Mouse (Mus musculus) CH12.LX (cell line): ENCODE measurements around the gene Bfsp2. TPM values are rescaled to one million over a fixed set of nuclear protein-coding genes. Genes with fewer than 3 reads are reported as not detected.

Source experiments
- DNase-seq: peaks from one replicate; pipeline ENCODE4 v3.0.0-alpha.2; 2013; ENCODE audit errors: extremely low read depth
- H3K27ac ChIP-seq: 2 replicates; pipeline ENCODE4 v1.5.1; 2012; ENCODE audit warnings: low read depth, mild to moderate bottlenecking, control low read depth, moderate library complexity; ENCODE audit not compliant: insufficient read depth
- H3K27me3 ChIP-seq: replicated peaks from 2 replicates; pipeline ENCODE3; 2012; ENCODE audit warnings: inconsistent platforms
- H3K36me3 ChIP-seq, 2 experiments: replicated peaks in 1 of 2; 2 replicates each; pipeline versions ENCODE3 to v1.6.1; 2012; ENCODE audit warnings: inconsistent platforms in 1 of 2, low read length in 1 of 2, mild to moderate bottlenecking in 1 of 2, mixed read lengths in 1 of 2, moderate library complexity in 1 of 2; ENCODE audit not compliant: control insufficient read depth in 1 of 2, insufficient read depth in 1 of 2
- H3K4me1 ChIP-seq, 2 experiments: 2 replicates each; pipeline ENCODE4 v1.6.1; 2012; ENCODE audit warnings: inconsistent platforms in 1 of 2, moderate library complexity in 1 of 2; ENCODE audit not compliant: insufficient read depth in 2 of 2, control insufficient read depth in 1 of 2
- H3K4me2 ChIP-seq: 2 replicates; pipeline ENCODE4 v1.6.1; 2012; ENCODE audit warnings: low read depth, mild to moderate bottlenecking, control low read depth; ENCODE audit not compliant: poor library complexity, insufficient read depth, severe bottlenecking
- H3K4me3 ChIP-seq, 3 experiments: fragments of 150-350 bp in 1 of 3; sonication (generic) in 1 of 3; replicated peaks in 1 of 3; 2 replicates each; pipeline versions ENCODE3 to v1.5.1; 2011 to 2012; ENCODE audit warnings: low read depth in 2 of 3, low read length in 2 of 3, mild to moderate bottlenecking in 2 of 3, moderate library complexity in 2 of 3, control low read depth in 1 of 3, improper control_type of control experiment in 1 of 3, inconsistent platforms in 1 of 3, mixed read lengths in 1 of 3; ENCODE audit not compliant: poor library complexity in 1 of 3
- H3K79me2 ChIP-seq: replicated peaks from 2 replicates; pipeline ENCODE4 v1.6.1; 2012; ENCODE audit warnings: mild to moderate bottlenecking, moderate library complexity; ENCODE audit not compliant: control insufficient read depth, poor library complexity, insufficient read depth, severe bottlenecking; ENCODE audit errors: extremely low read depth
- H3K9ac ChIP-seq: 2 replicates; pipeline ENCODE4 v1.6.1; 2012; ENCODE audit warnings: low read depth, mild to moderate bottlenecking, control low read depth, moderate library complexity; ENCODE audit not compliant: insufficient read depth
- H3K9me3 ChIP-seq: replicated peaks from 2 replicates; pipeline ENCODE3; 2012; ENCODE audit warnings: low read length, inconsistent platforms, mixed read lengths
- CHD1 ChIP-seq: IDR thresholded peaks from 2 replicates; pipeline ENCODE4 v1.6.1; 2012; ENCODE audit warnings: low read depth, low read length, improper control_type of control experiment, inconsistent platforms
- CHD2 ChIP-seq: IDR thresholded peaks from 2 replicates; pipeline ENCODE4 v1.6.1; 2011; ENCODE audit warnings: low read length, improper control_type of control experiment
- CTCF ChIP-seq, 2 experiments: IDR thresholded peaks in 1 of 2; conservative IDR thresholded peaks in 1 of 2; 2 replicates each; pipeline ENCODE4 v1.5.1; 2011 to 2012; ENCODE audit warnings: low read depth in 2 of 2, low read length in 2 of 2, improper control_type of control experiment in 1 of 2, inconsistent platforms in 1 of 2, mild to moderate bottlenecking in 1 of 2, moderate library complexity in 1 of 2
- ELF1 ChIP-seq: IDR thresholded peaks from 2 replicates; pipeline ENCODE4 v1.6.1; 2014; ENCODE audit warnings: low read depth, mild to moderate bottlenecking, inconsistent platforms, low read length, improper control_type of control experiment
- GABPA ChIP-seq: IDR thresholded peaks from 2 replicates; pipeline ENCODE4 v1.6.1; 2012; ENCODE audit warnings: low read depth, low read length, improper control_type of control experiment, inconsistent platforms; ENCODE audit not compliant: insufficient replicate concordance
- JUN ChIP-seq: IDR thresholded peaks from 2 replicates; pipeline ENCODE4 v1.6.1; 2011; ENCODE audit warnings: low read depth, mild to moderate bottlenecking, low read length, improper control_type of control experiment, moderate library complexity; ENCODE audit not compliant: insufficient read depth
- JUND ChIP-seq: conservative IDR thresholded peaks from 2 replicates; pipeline ENCODE4 v1.6.1; 2011; ENCODE audit warnings: low read depth, low read length, improper control_type of control experiment
- KAT2A ChIP-seq: IDR thresholded peaks from 2 replicates; pipeline ENCODE4 v1.6.1; 2012; ENCODE audit warnings: low read length, improper control_type of control experiment, inconsistent platforms; ENCODE audit not compliant: insufficient replicate concordance
- MAFK ChIP-seq: IDR thresholded peaks from 2 replicates; pipeline ENCODE4 v1.6.1; 2011; ENCODE audit warnings: low read length, improper control_type of control experiment; ENCODE audit not compliant: insufficient replicate concordance
- MEF2A ChIP-seq: IDR thresholded peaks from 2 replicates; pipeline ENCODE4 v1.6.1; 2014; ENCODE audit warnings: low read depth, mild to moderate bottlenecking, inconsistent platforms, low read length, improper control_type of control experiment, borderline replicate concordance
- MXI1 ChIP-seq: IDR thresholded peaks from 2 replicates; pipeline ENCODE4 v1.6.1; 2011; ENCODE audit warnings: mild to moderate bottlenecking, low read depth, low read length, improper control_type of control experiment
- MYC ChIP-seq: IDR thresholded peaks from 2 replicates; pipeline ENCODE4 v1.6.1; 2011; ENCODE audit warnings: low read depth, mild to moderate bottlenecking, improper control_type of control experiment, low read length
- NRF1 ChIP-seq: IDR thresholded peaks from 2 replicates; pipeline ENCODE4 v1.6.1; 2014; ENCODE audit warnings: low read depth, mild to moderate bottlenecking, inconsistent platforms, low read length, improper control_type of control experiment, moderate library complexity
- PAX5 ChIP-seq: IDR thresholded peaks from 2 replicates; pipeline ENCODE4 v1.6.1; 2012; ENCODE audit warnings: low read length, inconsistent platforms, mixed read lengths
- POLR2A ChIP-seq: IDR thresholded peaks from 2 replicates; pipeline ENCODE4 v1.6.1; 2011; ENCODE audit warnings: low read depth, mild to moderate bottlenecking, improper control_type of control experiment, low read length
- RAD21 ChIP-seq: IDR thresholded peaks from 2 replicates; pipeline ENCODE4 v1.6.1; 2011; ENCODE audit warnings: low read depth, mild to moderate bottlenecking, low read length, improper control_type of control experiment, moderate library complexity
- RCOR1 ChIP-seq: conservative IDR thresholded peaks from 2 replicates; pipeline ENCODE4 v1.6.1; 2012; ENCODE audit warnings: low read depth, mild to moderate bottlenecking, inconsistent platforms, low read length, improper control_type of control experiment
- SIN3A ChIP-seq: IDR thresholded peaks from 2 replicates; pipeline ENCODE4 v1.6.1; 2012; ENCODE audit warnings: low read length, improper control_type of control experiment, inconsistent platforms
- SMC3 ChIP-seq: IDR thresholded peaks from 2 replicates; pipeline ENCODE4 v1.6.1; 2011; ENCODE audit warnings: low read depth, low read length, improper control_type of control experiment
- TBP ChIP-seq: conservative IDR thresholded peaks from 2 replicates; pipeline ENCODE4 v1.6.1; 2011; ENCODE audit warnings: low read depth, low read length, improper control_type of control experiment
- UBTF ChIP-seq: IDR thresholded peaks from 2 replicates; pipeline ENCODE4 v1.6.1; 2012; ENCODE audit warnings: low read depth, mild to moderate bottlenecking, inconsistent platforms, low read length, improper control_type of control experiment, moderate library complexity
- USF2 ChIP-seq: conservative IDR thresholded peaks from 2 replicates; pipeline ENCODE4 v1.6.1; 2011; ENCODE audit warnings: low read depth, low read length, improper control_type of control experiment
- ZC3H11A ChIP-seq: IDR thresholded peaks from 2 replicates; pipeline ENCODE4 v1.6.1; 2012; ENCODE audit warnings: low read depth, mild to moderate bottlenecking, inconsistent platforms, low read length, improper control_type of control experiment
- ZKSCAN1 ChIP-seq: IDR thresholded peaks from 2 replicates; pipeline ENCODE4 v1.6.1; 2012; ENCODE audit warnings: low read depth, inconsistent platforms, low read length, improper control_type of control experiment, borderline replicate concordance
- ZMIZ1 ChIP-seq: IDR thresholded peaks from 2 replicates; pipeline ENCODE4 v1.6.1; 2012; ENCODE audit warnings: low read depth, mild to moderate bottlenecking, inconsistent platforms, low read length, improper control_type of control experiment
- ZNF384 ChIP-seq: IDR thresholded peaks from 2 replicates; pipeline ENCODE4 v1.6.1; 2012; ENCODE audit warnings: low read depth, low read length, improper control_type of control experiment, inconsistent platforms
- dilution Hi-C: fragments of 300-500 bp; cut with MboI; formaldehyde crosslinking; loops from 2 replicates; pipeline ENCODE4 v1.14.3; 2020; ENCODE audit warnings: low sequenced_read_pairs; ENCODE audit not compliant: extremely low pct_unique_long_range_greater_than_20kb, extremely low pct_ligation_motif_present
- in situ Hi-C: fragments of 300-500 bp; cut with MboI; formaldehyde crosslinking; loops from 3 replicates; pipeline ENCODE4 v1.14.3; 2019; ENCODE audit warnings: low sequenced_read_pairs, low pct_ligation_motif_present, low pct_unique_long_range_greater_than_20kb, mixed read lengths
- polyA plus RNA-seq: library from polyadenylated mRNA; unstranded; fragments of >175 nt; gene quantifications from 2 replicates; pipeline ENCODE4 v1.2.1, GENCODE M21; 2012; ENCODE audit warnings: low read depth; ENCODE audit not compliant: insufficient read length
- total RNA-seq, 2 experiments: library from RNA; depleted of rRNA; stranded (reverse); fragments of 300-350 nt in 1 of 2; fragments of >200 nt in 1 of 2; gene quantifications; 2 replicates each; pipeline ENCODE4 v1.2.3; 2012 to 2014

The Bfsp2 gene
- total and polyA plus RNA-seq, 3 experiments: 0.64 to 4.8 (median 3.4) TPM

- no peaks in the 10 kb centered on the region for H3K36me3 ChIP-seq
- H3K27me3 ChIP-seq: no peaks in the 10 kb centered on the region
- H3K27ac ChIP-seq: no peak overlapping the region
- no peak for DNase-seq
- H3K4me1 ChIP-seq: peaks cover 0 to 19% of the 10 kb centered on the region in 2 experiments; a peak in 2 of 4 replicates
- dilution Hi-C loops (no loop called here), in situ Hi-C loops (no loop called here)
- H3K4me2 ChIP-seq: no peak overlapping the region
- no peaks in the 10 kb centered on the region for H3K79me2 ChIP-seq
- H3K9ac ChIP-seq: no peak overlapping the region
- H3K9me3 ChIP-seq: no peaks in the 10 kb centered on the region
- TF ChIP-seq MYC (no peak), MXI1 (no peak), NRF1 (no peak), CHD2 (no peak), GABPA (no peak)
- H3K4me3 ChIP-seq: no peak overlapping the region
Measured at GRCm38 (mm10) chr9:103471784-103472183, 8.4 kb downstream of the Bfsp2 start.

- Histone ChIP-seq H3K9me3 (no peaks in the 10 kb centered on the region), H3K36me3 (no peaks in the 10 kb centered on the region), H3K27me3 (no peaks in the 10 kb centered on the region), H3K4me3 (no peak overlapping the region), H3K4me2 (no peak overlapping the region), H3K4me1 (peaks cover 0 to 19% of the 10 kb centered on the region in 2 experiments; a peak in 2 of 4 replicates), H3K27ac (no peak overlapping the region), H3K79me2 (no peaks in the 10 kb centered on the region), H3K9ac (no peak overlapping the region)
- dilution Hi-C loops: no loop called here
- no peak for DNase-seq
- peak; percentile 49 for TF ChIP-seq SMC3
- TF ChIP-seq ZC3H11A: no peak
- TF ChIP-seq CTCF (conservative IDR thresholded peaks at IDR 0.05 in 1 of 2, IDR thresholded peaks at IDR 0.05 in 1 of 2; ENCODE audit: low read depth in 2 of 2, low read length in 2 of 2): peak; percentile 43 to 68; a peak in 3 of 4 replicates
- no peak for TF ChIP-seq RCOR1
- TF ChIP-seq RAD21: peak; percentile 38
- in situ Hi-C loops: no loop called here
Measured at GRCm38 (mm10) chr9:103469516-103469915, 10.7 kb downstream of the Bfsp2 start.

GRCm38 (mm10) chr9:103468911-103469310, 11.3 kb downstream of the Bfsp2 start:
- H3K4me1 ChIP-seq: peaks cover 0 to 17% of the 10 kb centered on the region in 2 experiments; a peak in 2 of 4 replicates
- dilution Hi-C loops: no loop called here
- TF ChIP-seq POLR2A (no peak), MAFK (no peak), ELF1 (no peak), MXI1 (no peak), PAX5 (no peak), ZKSCAN1 (no peak), UBTF (no peak), MEF2A (no peak), NRF1 (no peak), CHD1 (no peak), TBP (no peak), CTCF (conservative IDR thresholded peaks at IDR 0.05 in 1 of 2, IDR thresholded peaks at IDR 0.05 in 1 of 2; ENCODE audit: low read depth in 2 of 2, low read length in 2 of 2) (no peak), ZNF384 (no peak), SIN3A (no peak), CHD2 (no peak), ZMIZ1 (no peak), KAT2A (no peak), JUND (no peak), USF2 (no peak), JUN (no peak)
- TF ChIP-seq, all 38 proteins: peak for 0
- in situ Hi-C loops: no loop called here
- DNase-seq: no peak
- no peaks in the 10 kb centered on the region for H3K36me3 ChIP-seq
- H3K9ac ChIP-seq: no peak overlapping the region
- no peak overlapping the region for H3K4me2 ChIP-seq
- H3K27ac ChIP-seq: no peak overlapping the region
- H3K4me3 ChIP-seq: no peak overlapping the region
- no peaks in the 10 kb centered on the region for H3K79me2 ChIP-seq
- no peaks in the 10 kb centered on the region for H3K27me3 ChIP-seq
- H3K9me3 ChIP-seq: no peaks in the 10 kb centered on the region
